Mouse (Mus musculus) lung, adult 18-20 months (tissue): Measurements from ENCODE around the gene Ank.
"Not testable (repeated sequence)": the region's sequence is repeated elsewhere in the genome, so short reads cannot be mapped to it uniquely, and the experiment has no call there.

Source experiments
- DNase-seq, 2 experiments: peaks; one replicate each; pipeline ENCODE4 v3.0.0; 2022; ENCODE audit warnings: mixed read lengths in 2 of 2

Ank gene

DNA sequence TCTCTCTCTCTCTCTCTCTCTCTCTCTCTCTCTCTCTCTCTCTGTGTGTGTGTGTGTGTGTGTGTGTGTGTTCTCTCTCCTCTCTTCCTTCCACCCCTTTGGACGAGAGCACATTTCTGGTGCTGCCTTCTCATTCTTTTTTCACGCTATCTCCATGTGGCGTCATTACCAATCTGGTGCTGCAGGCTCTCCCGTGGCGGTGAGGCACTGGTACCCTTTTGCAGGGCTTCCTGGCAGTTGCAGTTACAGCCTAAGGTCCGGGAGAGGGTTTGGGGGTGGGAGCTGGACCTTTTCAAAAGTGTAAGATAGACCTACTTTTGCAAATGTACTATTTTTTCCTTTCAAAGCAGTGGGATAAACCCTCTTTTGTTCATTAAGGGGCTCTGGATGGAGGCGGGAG lies 1.2 kb downstream of the Ank start:
- no peak for DNase-seq

DNA sequence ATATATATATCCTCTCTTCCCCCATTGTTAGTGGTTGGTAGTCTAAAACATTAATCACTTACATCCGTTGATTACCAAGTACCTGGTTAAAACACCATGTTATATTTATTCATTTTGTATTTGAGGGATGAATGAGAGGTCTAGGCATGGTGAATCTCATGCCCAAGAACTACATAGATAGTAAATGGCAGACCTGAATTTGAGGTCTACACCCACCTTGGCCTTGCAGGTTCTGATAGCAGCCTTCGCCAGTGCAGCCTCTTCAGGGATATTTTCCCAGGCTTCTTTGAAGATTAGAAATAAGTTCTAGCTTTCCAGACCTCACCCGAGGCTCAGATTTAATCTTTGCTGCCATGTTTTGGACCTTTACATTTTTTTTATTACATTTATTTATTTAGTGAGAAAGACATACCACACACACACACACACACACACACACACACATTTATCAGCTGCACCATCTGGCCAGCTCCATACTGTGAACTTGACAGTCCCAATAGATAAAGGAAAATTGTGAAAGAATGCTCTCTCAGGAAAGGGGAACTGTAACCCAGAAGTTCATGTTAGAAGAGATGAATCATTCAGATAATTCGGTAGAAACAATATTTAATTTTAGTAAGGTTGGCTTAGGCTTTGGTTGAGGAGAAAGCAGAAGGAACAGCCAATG lies 2.5 kb downstream of the Ank start:
- no peak for DNase-seq

DNA sequence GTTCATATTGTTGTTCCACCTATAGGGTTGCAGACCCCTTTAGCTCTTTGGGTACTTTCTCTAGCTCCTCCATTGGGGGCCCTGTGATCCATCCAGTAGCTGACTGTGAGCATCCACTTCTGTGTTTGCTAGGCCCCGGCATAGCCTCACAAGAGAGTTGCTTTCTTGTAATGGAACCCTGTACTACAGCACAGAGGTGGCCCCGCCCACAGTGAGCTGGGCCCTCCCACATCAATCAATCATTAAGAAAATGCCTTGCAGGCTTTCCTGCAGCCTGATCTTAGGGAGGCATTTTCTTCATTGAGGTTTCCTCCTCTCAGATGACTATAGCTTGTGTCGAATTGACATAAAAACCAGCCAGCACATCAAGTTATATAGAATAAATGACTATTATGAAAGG lies 3.9 kb downstream of the Ank start:
- not testable (repeated sequence) for DNase-seq

DNA sequence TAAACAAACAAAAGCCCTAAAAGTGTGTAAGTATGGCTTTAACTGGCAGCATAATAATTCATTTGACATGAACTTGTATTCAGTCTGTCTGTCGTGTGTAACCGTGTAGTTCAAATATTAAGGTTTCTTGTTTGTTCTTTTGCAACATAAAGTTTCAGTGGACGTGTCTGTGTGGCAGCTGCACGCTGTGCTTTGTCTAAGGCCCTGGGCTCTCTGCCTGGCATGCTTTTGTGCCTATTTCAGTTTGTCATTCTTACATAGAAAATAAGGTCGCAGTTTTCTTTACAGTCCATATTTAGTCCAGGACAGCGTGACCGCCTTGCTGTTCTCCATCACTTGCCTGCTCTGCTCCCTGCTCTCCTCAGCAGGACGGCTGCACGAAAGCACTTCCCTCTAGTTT lies 5.8 kb downstream of the Ank start:
- DNase-seq = no peak

DNA sequence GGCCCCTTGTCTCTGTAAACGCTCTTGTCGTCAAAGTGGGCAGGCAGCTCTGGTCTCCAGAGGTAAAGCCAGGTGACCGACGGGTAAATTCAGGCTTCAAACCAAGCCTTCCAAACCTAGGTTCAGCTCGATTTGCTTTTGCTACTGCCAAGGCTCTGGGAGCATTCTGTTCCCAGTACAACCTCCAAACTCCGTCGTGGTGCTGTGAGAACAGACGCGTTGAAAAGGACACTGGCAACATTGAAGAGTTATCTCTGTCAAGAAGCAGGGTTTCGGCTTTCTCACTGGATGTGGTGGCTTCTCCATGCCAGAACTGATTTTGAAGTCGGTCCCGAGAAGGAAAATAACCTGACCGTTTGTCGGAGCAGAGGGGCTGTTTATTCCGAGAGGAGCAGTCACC lies 9.5 kb downstream of the Ank start:
- no peak for DNase-seq

DNA sequence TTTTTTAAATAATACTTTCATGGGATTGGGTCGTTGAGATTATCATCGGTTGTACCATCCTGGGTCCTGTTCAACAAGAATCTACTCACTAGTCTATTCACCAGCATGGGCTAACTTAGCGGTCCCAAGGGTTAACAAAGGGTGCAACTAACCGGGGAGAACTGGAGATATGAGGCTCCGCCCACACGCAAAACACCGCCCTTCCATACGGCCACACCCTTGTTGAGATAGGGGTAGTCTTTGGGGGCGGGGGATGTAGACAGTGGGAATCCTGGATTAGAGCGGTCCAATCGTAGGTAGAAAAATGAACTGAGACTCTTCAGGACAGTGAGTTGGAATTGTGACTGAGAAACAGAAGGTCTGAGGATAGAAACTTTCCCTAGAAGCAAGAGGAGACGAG lies 10.2 kb downstream of the Ank start:
- no peak for DNase-seq

DNA sequence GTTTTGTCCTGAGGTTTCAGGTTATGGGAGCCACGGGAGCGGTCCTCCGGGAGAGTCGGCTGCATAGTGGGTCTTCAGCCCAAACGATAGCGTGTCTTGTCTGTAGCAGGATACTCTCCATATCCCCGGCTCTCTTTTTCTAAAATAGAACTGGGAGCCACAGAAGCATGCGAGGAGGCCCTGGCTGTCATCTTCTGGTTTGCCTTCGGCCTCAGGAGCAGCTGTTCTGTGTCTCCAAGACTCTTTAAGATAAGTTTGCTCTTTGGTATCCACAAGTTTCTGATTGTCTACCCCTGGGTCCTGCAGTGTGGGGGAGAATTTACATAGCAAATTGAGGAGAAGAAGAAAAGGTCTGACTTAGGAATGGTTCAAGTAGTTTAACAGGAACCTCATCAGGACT lies 10.7 kb downstream of the Ank start:
- DNase-seq = no peak

DNA sequence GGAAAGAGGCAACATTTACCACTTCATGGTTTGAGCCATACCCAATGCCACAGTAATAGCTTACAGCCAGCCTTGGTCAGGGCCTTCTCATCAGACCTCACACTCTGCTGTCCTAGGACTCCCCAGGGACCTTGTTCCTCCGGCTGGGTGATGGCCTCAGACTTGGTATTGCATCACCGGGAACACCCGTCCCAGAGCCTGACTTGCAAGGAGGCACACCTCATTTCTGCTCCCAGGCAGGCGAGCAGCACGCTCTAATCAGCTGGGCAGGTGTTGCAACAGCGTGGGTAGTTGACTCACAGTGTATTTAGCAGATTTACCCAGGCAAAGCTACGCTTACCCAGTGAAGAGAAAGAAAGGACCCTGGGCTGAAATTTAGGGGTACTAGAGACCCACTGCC lies 11.2 kb downstream of the Ank start:
- peak; percentile 65 to 79 for DNase-seq

DNA sequence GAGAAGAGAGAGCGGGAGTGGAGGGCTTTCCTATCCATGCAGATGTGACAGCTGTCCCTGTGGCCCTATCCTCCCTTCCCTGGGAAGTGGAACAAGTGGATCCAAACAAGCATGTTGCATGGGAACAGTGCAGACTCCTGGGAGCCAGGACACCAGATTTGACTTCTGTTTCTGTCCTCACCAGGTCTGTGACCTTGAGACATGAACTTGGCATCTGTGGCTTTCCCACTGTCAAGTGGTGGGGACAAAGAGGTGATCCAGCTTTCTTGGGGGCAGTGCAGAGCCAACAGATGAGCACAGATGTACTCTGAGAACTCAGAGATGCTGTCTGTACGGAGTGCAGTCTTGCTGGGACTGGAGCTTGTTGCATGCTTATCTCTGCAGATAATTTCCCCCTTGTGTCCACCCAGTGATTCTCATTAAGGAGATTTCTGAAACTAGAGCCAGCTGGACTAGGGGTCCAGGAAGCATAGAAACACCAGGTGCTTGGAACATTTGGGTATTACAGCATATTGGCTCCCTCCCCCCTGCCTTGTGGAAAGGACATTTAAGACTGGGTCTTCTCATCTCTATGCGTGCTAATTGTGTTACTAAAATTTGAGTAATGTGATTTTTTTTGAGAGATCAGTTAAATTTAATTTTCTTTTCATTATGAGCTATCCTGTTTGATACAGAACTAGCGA lies 14.0 kb downstream of the Ank start:
- no peak for DNase-seq

DNA sequence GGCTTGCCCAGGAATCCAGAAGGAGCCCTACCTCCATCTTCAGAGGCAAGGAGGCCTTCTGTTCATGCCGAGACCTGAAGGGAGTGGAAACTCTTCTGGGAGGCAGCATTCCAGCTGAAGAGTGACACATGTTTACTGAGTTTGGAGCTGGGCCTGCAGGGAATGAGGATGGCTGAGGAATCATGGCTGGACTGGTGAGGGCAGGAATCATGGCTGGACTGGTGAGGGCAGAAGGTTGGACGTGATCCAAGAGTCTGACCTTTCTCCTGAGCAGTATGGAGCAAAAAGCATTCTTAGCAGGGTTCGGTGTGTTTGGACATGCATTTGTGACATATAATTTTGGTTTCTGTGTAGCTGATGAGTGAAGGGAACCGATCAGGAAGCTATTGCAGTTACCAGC lies 15.5 kb downstream of the Ank start:
- no peak for DNase-seq

DNA sequence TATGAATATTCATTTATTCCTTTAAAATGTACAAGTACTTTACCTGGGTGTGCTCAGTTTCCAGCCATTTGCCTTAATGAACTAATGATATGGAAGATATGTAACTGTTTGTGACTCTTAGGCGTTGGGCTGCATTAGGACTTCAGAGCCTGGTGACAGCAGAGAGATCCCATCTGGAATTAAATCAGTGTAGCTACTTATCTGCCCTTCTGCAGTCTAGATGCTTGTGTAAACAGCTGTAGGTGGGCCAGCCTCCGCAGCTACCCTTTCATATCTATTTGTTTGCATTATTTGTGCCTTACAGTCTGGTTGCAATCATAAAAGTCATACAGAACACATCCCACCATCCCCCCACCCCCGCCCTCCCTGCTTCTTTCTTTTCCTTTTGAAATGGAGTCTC lies 16.7 kb downstream of the Ank start:
- no peak for DNase-seq

DNA sequence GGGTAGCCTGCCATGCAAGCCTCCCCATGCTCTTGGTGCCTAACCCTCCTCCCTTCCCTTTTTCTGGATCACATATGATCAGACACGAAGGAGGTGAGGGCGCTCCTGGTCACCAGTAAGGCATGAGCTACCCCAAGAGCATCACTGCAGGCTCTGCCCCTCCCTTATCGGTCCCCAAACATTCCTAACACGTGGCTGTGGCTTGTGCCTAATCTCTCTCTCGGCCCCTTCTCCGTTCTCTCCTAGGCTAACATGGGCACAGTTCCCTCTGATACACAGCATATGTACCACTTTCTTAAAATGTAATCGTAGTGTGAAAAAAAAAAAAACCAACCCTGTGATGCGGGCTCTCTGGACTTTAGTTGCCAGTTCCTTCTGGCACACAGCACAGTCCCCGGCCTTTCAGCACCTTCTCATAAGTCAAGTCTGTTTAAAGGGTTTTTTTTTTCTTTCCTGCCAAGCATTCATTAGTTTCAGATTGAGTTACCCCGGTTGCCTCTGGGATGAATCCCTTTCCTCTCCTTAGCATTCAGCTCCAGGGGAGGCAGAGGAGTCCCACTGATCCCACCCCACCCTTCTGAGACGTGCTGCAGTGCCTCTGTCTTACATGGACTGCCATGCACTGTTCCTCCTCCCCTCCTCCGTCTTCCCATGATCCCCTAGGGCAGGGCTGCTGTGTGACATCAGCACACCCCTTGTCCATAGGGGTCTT lies 19.2 kb downstream of the Ank start:
- no peak for DNase-seq

DNA sequence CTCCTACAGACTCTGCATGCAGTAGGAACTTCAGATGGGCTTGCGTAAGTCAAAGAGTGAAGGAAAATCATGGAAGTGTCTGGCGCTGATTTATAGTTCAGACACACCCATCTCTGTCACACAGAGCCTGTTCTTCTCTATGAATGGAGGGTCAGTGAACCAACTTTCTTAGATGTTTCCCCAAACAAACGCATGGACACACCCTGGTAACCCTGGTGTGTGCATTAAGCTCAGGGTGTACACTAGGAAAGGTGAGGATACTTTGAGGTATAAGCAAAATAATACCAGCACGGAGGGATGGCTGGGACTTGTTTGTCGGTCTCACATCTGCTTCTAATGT lies 19.8 kb downstream of the Ank start:
- no peak for DNase-seq

DNA sequence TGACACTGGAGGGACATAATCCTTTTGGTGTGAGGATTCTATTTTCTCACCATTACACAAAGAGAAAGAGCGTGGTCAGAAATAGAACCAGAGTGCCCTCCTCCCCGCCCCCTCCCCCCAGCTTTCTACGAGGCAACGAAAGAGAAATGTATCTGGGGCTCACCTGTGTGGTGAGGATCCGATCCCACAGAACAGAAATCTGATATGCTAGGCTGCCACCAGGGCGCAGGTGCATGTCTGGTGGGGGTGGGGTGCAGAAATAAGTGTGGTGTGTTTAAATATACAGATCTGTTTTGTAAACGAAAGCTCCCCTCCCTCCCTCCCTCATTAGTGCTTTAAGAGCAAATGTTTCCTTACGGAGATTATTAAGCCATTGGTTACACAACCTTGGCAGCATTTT lies 20.6 kb downstream of the Ank start:
- peak; percentile 37 to 40 for DNase-seq

DNA sequence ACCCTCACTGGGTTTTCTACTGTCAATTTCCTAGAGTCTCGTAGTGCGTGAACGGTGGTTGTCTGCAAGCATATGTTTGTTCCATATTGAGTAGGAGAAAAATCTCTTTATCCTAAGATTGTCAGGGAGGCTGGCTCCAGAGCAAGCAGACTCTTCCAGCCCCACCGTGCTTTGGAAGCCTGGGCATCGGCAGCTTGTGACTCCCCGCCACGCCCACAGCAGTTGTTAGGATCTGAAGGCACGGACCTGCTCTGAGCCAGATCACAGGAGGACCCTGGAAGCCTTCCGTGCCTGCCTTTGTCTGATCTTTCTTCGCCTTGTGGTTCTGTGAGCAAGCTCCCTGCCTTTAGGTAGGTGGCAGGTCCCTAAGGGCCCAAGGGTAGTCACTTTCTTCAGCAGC lies 21.6 kb downstream of the Ank start:
- DNase-seq = no peak

DNA sequence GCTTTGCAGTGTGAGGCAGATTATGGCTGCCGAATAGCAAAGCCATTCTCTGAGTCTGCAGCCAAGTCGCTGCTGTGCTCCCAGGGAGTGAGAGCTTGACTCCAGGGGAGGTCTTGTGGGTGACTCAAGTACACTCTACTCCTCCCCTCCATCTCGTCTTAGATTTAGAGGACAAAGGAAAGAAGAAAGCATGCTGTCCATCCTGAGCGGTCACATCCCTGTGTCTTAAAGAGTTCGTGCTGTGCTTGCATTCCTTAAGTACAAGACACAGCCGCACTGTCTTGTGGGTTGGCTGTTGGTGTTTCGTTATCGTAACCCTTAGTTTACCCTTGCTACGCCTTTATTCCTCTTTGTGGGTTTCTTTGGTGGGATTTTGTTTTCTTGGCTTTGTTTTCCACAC lies 24.2 kb downstream of the Ank start:
- DNase-seq = no peak

DNA sequence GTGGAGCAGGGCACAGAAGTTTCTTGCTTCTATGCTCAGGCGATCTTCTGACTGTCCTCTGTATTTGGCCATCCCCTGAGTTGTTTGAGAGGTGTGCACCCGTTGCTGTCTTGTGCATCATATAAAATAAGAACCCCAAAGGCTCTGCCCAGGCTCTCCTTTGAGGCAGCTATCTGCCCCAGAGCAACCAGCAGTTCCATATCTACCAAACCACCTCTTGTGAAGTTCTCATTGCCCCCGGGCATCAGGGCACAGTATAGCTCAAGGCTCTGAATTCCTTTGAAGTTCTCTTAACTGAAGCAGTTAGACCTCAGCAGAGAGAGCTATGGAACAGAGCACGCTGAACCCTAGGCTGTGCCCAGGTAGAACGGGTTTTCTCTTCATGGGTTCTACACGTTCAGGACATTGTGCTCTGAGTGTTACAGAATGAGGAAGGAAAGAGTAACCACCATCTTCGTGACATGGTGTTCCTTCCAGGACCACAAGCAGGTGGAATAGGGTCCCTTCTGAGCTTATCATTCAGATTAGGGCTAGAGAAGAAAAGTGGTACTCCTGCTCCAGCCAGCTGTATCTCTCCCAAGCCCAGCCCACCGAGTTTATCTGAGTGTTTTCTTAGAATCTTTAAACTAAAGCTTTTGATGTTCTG lies 25.1 kb downstream of the Ank start:
- no peak for DNase-seq

DNA sequence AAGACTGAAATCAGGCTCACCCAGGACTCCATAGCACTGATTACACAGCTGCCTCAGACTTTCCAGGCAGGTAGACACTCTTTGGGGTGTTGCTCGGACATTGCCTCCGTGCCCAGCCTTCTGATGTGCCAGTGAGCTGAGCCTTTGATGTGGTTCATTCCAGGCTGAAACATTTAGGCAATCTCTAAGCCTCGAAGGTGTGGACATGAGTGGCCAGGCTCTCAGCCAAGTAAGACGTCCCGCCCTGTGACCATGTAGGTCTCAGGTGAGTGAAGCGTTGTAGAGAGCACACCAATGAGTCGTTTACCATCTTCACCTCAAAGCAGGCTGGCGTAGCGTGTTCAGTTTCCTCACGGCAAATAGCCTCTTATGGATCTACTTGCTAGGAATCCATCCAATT lies 25.7 kb downstream of the Ank start:
- DNase-seq = peak; percentile 57 to 74

DNA sequence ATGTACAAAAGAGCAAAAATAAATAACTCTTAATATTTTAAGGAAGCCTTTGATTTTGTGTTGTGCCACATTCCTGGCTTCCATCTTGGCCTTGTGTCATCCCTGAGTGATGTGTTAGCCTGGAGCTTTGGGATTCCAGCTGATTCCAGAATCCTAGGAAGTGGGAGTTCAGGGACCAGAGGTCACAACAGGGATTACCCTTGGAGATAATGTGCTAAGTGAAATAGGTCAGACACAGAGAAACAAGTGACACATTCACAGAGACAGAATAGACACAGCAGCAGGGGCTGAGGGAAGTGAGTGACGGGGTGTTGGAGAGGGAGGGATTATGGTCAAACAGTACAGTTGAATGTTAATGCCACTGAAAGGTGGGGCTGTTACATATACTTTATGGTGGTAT lies 26.3 kb downstream of the Ank start:
- DNase-seq = no peak

DNA sequence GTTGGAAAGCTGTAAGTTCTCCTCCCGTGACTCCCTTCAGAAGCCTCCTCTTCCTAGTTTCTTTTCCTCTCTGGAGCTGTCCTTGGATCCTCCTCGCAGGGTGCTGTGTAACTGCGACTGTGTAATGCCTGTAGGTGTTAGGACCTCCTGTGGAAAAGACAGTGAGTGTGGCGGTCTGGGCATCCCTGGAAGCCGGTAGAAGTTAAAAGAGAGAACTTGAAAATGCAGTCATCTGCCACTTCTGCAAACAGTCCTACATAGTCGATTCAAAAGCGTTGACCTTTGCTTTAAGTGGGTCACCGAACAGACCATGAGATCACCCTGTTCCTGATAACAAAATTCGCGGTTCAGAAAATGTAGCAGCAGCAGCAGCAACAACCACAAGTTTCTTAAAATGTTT lies 27.0 kb downstream of the Ank start:
- no peak for DNase-seq

DNA sequence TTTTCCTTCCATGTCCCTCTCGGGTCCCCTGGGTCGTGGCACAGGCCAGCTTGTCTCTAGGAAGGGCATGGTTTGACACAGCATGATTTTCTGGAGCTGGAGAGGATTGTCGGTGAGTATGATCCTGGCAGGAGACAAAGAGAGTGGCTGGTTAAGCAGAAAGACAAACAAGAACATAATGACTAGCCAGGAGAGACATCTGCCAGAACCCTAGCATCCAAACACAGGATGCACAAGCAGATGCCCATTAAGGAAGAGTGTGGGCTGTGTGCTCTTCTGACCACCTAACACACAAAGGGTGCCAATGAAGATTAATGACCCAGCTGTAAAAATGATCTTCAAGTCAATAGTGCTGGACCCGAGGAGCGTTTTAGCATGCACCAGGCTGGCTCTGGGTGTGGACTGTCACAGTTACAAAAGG lies 29.5 kb downstream of the Ank start:
- DNase-seq = no peak

DNA sequence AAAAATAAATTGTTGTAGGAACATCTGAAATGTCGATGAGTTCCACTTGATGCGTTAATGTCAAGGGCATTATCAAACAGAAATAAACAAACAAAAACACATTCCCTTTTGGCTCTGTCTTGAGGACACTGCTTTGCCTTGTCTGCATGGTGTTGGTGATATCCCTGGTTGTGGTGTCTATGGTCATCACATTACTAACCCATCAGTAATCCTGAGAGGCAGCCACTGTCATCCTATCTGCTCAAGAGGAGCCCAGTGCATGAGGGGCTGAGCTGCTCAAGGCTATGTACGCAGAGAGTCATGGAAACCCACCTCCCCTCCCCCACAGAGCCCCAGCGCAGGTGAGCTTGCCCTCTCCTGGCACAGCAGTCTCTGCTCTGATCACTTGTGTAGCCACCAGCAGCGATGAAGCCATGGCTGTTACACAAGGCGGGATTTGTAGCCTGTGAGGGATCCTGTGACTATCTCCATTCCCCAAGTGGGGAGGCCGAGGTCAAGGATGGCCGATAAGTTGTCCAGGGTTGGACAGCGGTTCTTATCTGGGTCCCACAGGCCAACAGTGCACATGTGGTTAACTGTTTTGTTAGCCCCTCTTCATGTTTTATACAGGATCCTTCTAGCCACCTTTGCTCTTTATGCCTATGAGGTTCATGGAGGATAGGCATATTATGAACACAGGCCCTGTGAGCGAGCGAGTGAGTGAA lies 30.3 kb downstream of the Ank start:
- DNase-seq = no peak

DNA sequence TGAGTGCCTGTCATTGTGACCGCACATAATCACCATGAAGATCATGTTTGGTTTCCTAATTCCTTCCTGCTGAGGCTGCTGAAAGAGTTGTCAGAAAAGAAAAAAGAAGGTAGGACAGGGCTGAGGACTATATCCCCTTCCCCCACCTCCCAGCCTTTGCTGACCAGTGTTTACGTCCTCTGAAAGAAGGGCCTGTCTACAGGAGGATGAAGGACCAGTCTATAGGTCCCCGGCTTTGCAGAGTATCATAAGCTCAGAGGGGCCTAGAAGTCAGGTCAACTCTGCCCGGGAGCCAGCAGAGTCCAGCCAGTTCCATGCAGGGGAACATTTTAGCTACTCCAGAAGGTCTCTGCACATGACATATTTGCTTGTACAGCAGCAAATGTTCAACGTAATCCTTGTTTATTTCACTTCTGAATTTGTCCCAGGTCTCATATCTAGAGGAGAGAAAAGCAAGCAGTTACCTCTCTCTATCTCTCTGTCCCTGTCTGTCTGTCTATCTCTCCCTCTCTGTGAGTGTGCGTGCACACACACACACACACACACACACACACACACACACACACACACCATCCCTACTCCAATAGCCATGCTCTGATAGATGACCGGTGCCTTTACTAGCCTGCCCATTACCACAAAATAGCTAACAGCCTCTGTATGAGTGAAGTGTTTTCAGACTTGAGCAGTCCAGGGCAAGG lies 31.0 kb downstream of the Ank start:
- no peak for DNase-seq
